Mouse (Mus musculus): ENCODE data around the gene Lrrc8e.

DNA sequence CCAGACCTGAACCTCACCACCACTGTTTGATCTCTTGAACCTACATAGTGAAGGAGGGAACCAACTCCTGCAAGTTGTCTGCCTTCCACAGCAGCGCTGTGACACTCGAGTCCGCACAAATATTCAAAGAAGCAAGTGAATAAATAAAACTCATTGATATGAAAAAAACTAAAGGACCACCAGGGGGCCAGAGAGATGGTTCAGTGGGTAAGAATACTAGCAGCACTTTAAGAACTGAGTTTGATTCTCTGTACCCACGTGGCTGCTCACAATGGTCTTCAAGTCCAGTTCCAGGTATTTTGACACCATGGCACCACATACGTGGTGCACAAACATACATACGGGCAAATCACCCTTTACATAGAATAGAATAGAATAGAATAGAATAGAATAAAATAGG lies 15.5 kb upstream of the Lrrc8e start:
- TF ChIP-seq POLR2A (IDR thresholded peaks at IDR 0.05; ENCODE audit: borderline replicate concordance, insufficient read depth, low read length): no peak
- TF ChIP-seq CTCF (IDR thresholded peaks at IDR 0.05; ENCODE audit: borderline replicate concordance, insufficient read depth, low read depth, low read length): no peak
